Mouse (Mus musculus) neutrophil, adult 5-6 weeks (primary cell): ENCODE results near the gene Trp53inp2. TPM values are rescaled to one million over a fixed set of nuclear protein-coding genes. Genes with fewer than 3 reads are reported as not detected.
A peak's percentile ranks its signal among the peaks of the same experiment; 100 is the strongest.

Experiments used
- ATAC-seq: fragments of 151-379, 151-347 bp; 2 replicates; pipeline ENCODE4 v1.8.0; 2017; ENCODE audit warnings: mild to moderate bottlenecking, moderate TSS enrichment; ENCODE audit not compliant: insufficient number of reproducible peaks, poor library complexity, low FRiP score, severe bottlenecking; ENCODE audit errors: extremely low read depth
- total RNA-seq: library from RNA; stranded (forward); fragments of 200-1000 nt; gene quantifications from 2 replicates; pipeline ENCODE4 v1.2.3, GENCODE M21; 2017

The Trp53inp2 gene
- total RNA-seq: 33.0 and 36.5 TPM in 2 replicates

DNA sequence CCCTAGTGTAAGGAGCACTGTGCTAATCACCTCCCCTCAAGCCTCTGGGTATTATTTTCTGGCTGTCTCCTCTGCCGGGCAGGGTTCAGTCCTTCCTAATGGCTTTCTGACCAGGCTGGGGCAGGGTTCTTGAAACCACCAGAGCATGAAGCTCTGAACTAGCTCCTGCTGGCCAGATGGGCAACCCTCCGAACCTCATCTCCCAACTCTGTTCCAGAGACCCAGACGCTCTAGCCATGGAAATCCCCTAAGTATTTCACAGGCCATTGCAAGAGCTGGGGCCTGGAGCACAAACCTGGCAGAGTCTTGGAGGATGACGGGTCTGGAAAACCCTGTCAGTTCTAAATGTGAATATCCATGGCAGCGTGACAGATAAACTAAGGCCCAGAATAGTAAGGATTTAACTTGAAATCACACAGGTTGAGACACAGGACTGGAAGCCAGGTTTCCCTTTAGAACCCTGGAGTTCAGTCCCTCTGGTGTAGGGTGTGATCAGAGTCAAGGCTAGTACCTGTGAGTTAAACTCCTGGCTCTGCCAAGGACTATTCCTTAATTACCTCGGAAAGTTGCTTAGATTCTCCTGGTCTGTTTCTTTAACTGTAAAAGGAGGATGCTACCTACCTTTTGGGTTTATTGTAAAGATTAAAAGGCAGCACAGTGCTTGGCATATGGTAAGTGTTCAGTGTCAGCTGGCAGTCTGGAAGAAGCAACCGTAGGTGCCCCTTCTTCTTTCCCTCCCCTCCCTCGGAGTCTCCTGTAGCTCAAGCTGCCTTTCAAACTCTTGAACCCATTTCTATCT, at the start of gene Trp53inp2:
Trp53inp2 (plus strand) TSS at position 799 of the 799 bp plus-strand sequence.
- no peak for ATAC-seq

DNA sequence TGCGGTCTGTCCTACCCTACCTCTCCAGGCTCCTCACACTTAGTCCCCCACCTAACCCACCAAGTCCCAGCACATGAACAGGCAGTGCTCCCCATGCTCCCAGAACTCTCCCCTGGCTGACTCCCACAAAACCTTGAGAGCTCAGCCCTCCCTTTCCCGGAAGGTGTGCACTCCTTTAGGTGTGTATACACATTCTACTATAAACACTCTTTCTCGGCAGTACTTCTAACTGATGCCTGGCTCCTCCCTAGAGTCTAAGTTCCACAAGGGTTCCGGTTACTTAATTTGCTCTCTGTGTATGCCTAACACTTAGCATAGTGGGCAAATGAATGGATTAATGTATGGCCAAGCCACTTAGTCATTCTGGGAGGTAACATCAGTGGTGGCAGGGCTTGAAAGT, 49.5 kb upstream of the Trp53inp2 start:
- no peak for ATAC-seq

GRCm38 (mm10) chr2:155333421-155333820, 47.4 kb upstream of the Trp53inp2 start:
- no peak for ATAC-seq

DNA sequence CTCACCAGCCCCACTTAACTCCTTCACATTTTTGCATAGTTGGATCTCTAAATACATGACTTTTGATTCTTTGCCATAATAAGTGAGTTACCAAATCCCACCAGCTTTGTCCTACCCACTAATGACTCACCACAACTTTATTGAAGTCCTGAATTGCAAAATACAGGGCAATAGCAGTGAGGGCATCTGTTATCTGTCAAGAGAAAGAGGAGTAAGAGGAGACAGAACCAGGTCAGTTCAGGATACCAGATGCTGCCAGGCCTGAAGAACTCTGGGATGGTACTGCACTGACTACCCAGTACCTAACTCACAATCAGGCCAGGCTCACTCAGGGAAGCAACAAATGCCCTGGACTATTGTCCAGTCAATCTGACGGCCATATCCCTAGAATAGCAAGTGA, 45.6 kb upstream of the Trp53inp2 start:
- ATAC-seq: no peak

DNA sequence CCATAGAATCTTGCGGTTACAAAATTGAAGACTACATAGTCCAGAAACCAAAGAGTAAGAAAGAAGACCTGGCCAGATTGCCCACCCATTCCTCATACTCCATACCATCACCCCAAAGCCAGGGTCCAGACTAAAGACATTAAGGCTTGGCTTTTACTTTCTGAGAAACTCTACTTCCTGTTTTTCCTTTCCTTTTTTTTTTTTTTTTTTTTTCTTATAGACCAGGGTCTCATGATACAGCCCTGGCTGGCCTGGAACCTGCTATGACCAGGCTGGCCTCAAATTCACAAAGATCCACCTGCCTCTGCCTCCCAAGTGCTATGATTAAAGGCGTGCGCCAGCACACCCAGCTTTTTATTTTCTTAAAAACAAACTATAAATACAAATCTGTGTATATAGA, 44.6 kb upstream of the Trp53inp2 start:
- no peak for ATAC-seq

DNA sequence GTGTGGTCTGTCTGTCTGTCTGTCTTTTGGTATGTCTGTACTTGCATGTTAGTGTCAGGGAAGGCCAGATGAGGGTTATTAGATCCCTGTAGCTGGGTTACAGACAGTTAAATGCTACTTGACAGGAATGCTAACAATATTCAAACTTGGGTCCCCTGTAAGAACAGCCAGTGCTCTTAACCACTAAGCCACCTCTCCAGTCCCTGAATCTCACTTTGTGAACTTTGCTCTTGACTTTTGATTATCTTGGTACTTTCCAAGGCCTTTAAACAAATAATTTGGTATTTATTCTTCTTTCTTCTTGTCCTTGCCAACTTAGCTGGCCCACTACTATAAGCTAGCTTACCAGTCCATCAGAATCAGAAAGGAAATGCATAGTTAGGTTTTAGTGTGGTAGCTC, 40.7 kb upstream of the Trp53inp2 start:
- no peak for ATAC-seq

- ATAC-seq: no peak
Observed at GRCm38 (mm10) chr2:155346670-155347069, 34.2 kb upstream of the Trp53inp2 start.

DNA sequence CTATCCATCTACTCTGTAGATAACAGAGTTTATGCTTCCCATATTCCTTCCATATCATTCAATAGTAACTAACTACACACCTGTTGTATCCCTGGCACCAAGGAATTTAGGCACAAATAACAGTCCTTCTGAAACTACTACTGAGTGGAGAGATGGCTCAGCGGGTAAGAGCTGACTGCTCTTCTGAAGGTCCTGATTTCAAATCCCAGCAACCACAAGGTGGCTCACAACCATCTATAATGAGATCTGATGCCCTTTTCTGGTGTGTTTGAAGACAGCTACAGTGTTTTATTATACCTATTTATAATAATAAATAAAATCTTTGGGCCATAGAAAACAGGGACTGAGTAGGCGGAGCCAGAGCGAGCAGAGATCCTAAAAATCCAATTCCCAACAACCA, 26.5 kb upstream of the Trp53inp2 start:
- no peak for ATAC-seq

DNA sequence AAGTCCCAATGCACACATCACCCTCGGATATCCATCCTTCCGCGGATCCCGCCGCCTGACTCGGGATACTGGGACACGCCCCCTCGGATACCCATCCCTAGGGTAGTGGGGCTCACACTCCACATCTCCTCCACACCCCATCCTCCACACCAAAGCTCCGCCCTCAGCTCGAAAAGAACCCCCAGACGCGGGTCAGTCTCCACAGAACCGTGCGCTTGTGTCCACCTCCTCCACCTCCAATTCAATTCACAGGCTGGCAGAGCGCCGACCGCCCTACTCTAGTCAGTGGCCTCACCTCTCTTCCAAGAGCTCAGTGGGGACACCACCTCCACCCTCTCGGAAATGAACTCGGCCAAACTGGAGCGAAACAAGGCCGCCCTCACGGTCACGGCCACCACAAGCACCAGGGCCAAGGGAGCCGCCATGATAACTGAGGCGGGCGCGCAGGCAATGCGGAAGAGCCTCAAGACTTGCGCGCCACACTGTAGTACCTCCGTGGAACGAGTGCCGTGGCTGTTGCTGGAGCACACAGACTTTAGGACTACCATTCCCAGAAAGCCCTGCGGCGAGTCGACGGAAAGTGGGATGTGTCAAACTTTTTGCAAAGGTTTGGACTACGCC, 23.8 kb upstream of the Trp53inp2 start, which contains the start of gene Pigu:
Pigu (minus strand) TSS at position 460 of the 621 bp plus-strand sequence.
- peak; percentile 100 for ATAC-seq

- ATAC-seq: no peak
Observed at GRCm38 (mm10) chr2:155357686-155358399, 23.0 kb upstream of the Trp53inp2 start.

DNA sequence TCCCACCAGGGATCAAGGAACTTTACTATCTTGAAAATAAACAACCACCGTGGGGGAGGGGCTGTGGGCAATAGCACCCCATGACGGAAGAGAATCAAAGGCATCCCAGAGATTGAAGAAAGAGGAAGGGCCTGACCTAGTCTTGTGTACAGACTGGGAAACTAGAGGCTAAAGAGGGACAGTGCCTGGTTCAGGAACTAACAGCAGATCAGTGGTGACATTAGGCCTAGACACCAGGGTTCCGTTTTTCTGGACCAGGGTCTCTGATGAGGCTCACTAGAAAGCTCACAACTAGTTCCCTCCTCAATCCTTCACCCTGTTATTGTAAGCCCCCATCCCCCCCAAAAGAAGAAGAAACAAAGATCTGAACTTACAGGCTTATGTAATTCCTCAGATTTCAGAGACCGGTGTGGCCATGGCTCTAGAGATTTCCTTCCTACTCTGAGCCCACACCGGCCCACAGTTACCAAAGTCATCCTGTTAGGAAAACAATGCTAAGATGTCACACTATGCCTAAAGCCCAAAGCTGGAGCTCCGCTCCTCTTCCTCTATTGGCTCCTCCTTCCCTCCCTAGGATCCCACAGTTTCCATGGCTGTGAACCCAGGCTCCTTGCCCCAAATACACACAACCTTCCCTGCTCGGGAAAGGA, 13.1 kb upstream of the Trp53inp2 start:
- peak; percentile 36; the same call in 1 of the 2 replicates for ATAC-seq

DNA sequence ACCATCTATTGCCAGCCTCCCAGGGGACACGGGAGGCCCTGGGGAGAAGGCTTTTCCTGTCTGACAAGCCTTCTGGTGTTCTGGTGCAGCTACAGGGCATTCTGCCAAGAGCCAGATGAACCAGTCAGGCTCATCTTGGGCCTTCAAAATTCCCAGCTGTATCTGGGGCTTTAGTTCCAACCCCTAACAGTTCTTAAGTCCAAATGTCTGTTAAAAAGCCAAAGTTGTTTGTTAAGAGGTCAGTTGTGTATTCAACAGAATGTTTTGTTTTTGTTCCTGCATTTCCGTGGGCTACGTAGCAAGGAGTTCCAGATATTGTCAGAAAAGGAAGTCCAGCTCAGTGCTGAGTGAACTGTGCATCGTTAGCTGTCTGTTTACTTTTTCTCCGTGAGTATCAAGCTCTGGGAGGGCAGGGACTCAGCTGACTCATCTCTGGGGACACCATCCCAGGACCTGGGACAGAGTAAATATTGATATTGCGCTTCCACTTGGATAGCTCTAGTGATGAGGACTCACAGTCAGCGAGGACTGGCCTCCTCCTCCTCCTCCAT, 11.5 kb upstream of the Trp53inp2 start:
- ATAC-seq: no peak

DNA sequence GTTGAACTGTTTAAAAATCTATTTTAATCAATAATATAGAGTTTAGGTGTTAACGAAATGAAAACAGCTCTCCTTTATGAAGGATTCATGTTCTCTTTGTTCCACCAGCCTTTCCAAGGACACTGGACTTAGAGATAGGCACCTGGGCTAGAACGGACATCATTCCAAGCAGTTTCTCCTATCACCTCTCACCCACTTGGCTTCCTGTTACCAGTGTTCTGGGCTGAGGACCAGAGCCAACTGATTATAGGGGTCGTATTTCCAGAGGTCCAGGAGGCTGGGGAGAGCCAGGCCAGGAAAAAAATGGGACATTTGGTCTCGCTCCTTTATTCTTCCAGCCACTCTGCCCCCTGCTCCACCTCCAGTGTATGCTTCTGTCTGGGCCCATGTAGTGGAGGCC, 8.4 kb upstream of the Trp53inp2 start:
- ATAC-seq: no peak

DNA sequence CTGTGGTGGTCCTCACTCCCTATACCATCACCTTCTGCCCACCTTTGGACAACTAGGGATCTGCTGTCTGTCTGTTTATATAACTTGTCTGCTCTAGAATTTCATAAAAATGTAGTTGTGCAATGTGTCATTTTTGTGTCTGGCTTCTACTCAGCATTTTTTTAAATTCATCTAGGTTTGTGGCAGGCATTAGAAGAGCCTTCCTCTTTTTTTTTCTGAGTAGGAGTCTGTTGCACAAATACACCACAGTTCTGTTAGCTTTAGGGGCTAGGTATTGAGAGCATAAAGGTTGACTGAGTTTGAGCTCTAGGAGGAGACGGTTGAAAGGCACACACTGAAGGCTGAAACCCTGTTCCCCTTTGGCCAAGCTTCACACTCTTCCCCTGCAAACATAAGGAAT, 7.6 kb upstream of the Trp53inp2 start:
- no peak for ATAC-seq

DNA sequence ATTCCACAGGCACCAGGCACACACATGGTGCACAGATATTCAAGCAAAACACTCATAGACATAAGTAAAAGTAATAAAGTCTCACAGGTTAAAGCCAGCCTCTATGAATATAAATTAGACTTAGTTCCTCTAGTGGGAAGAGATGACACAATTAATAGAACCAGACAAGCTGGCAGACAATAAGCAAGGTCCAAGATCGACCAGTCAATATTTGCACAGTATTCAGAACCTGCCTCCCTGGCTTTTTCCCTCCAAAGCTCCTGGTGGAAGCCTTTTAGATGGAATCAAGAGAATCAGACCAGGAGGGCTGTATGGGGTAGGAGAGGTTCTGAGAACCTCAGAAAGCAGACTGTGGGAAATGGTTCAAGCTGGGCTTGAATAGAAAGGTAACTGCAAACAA, 7.0 kb upstream of the Trp53inp2 start:
- no peak for ATAC-seq

DNA sequence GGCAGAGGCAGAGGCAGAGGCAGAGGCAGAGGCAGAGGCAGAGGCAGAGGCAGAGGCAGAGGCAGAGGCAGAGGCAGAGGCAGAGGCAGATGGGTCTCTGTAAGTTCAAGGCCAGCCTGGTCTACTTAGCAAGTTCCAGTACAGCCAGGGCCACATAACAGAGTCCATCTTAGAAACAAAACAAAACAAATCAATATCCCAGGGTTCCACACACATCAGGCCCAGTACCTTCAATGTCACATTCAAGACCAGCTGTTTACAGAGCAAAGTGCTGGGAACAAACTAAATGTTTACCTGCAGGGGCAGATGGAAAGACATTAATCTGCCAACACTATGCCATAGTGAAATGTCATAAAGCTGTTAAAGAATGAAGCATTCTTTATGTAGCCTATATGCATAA, 6.3 kb upstream of the Trp53inp2 start:
- no peak for ATAC-seq

DNA sequence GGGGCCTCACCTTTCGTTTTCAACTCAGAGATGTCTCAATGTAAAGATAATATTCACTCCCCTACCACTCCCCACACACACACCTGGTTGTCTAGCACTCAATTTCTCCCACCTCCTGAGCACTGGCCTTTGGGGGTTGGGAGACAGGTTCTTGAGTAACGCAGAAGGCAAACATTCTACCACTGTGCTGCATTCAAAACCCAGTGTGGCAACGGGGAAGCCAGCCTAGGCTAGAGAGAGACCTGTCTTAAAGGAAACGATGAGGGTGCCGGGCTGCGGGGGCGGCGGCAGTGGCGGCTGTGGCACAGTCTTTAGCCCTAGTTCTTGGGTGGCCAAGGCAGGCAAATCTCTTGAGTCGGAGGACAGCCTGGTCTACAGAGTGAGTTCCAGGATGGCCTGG, 4.7 kb upstream of the Trp53inp2 start:
- ATAC-seq: no peak

GRCm38 (mm10) chr2:155381060-155381437, 190 bp downstream of the Trp53inp2 start:
- no peak for ATAC-seq

- ATAC-seq: peak; percentile 81
Observed at GRCm38 (mm10) chr2:155381643-155382331, 928 bp downstream of the Trp53inp2 start.
